Mouse (Mus musculus) lung, adult 10 weeks (tissue): ENCODE results near the gene Pdgfra. TPM values are rescaled to one million over a fixed set of nuclear protein-coding genes. Genes with fewer than 3 reads are reported as not detected.

Experiments
- polyA plus RNA-seq: library from polyadenylated mRNA; stranded (reverse); fragments of 350-450 nt; fragmentation: Illumina TruSeq; extraction: RNeasy Lipid Tissue Mini Kit (QIAGEN cat#74804); gene quantifications from one replicate; pipeline ENCODE4 v1.2.3, GENCODE M21; 2014; ENCODE audit warnings: low read depth, low replicate concordance; ENCODE audit not compliant: insufficient read depth

Pdgfra gene
- polyA plus RNA-seq, result 49.7 TPM

GRCm38 (mm10) chr5:75152021-75152425 is at the start of gene Pdgfra:
Gene Pdgfra (plus strand): TSS chr5:75152292.

Other genes with a start within 250 kb of the Pdgfra start
- 25.6 TPM for gene Chic2, start 107.5 kb upstream of the Pdgfra start, polyA plus RNA-seq
- gene Gsx2, start 76.7 kb upstream of the Pdgfra start, polyA plus RNA-seq, result not detected